Mouse (Mus musculus): ENCODE data around the gene Ncoa3. TPM values are rescaled to one million over a fixed set of nuclear protein-coding genes. Genes with fewer than 3 reads are reported as not detected.

Gene Ncoa3
- polyA plus RNA-seq, 1 experiment from 2014 or later: 17.4 TPM

DNA sequence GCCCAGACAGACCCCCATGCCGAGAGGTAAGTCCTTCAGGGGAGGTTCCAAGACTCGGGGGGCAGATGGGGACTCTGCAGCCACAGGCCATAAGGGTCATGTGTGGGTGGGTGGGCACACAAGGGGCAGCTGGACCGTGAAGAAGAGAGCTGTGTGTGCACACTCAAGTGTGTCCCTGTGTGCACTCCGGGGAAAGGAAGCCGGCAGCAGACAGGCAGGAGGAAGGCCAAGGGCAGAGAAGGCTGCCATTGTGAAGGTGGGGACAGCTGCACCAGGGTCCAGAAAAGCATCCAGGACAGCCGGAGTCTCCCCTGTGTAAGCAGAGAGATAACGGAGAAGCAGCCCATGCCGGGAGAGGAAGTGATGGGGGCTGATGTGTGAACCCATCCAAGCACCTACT is 118.3 kb downstream of the Ncoa3 start:
- 87% methylated on average over 8 of the region's 8 CpGs for WGBS
- Histone ChIP-seq H3K9me3 (ENCODE audit: control insufficient read depth, low read length) (no peaks in the 10 kb centered on the region), H3K9ac (ENCODE audit: low read length) (no peak overlapping the region), H3K27me3 (ENCODE audit: control insufficient read depth, insufficient read depth, low read length) (no peaks in the 10 kb centered on the region), H3K27ac (ENCODE audit: low read depth, low read length) (no peak overlapping the region), H3K4me2 (ENCODE audit: low read depth, low read length, severe bottlenecking) (no peak overlapping the region), H3K4me3 (ENCODE audit: low read depth, low read length) (no peak overlapping the region), H3K36me3 (ENCODE audit: control insufficient read depth, insufficient read depth, low read length) (no peaks in the 10 kb centered on the region; the same call in 1 of the 2 replicates), H3K4me1 (replicated peaks; ENCODE audit: control insufficient read depth, insufficient read depth, low read length) (0 out of 2 replicates have a peak, but pooled peaks cover 2% of the 10 kb centered on the region)
- no peak for DNase-seq (ENCODE audit: low spot score)
- ATAC-seq (replicated peaks; ENCODE audit: low FRiP score): no peak

GRCm38 (mm10) chr2:166111238-166111637 is 118.8 kb downstream of the Ncoa3 start:
- ATAC-seq (replicated peaks; ENCODE audit: low FRiP score): no peak
- H3K9ac ChIP-seq (ENCODE audit: low read length): no peak overlapping the region
- H3K4me2 ChIP-seq (ENCODE audit: low read depth, low read length, severe bottlenecking): no peak overlapping the region
- H3K27ac ChIP-seq (ENCODE audit: low read depth, low read length): no peak overlapping the region
- H3K9me3 ChIP-seq (ENCODE audit: control insufficient read depth, low read length): no peaks in the 10 kb centered on the region
- 82% methylated on average over 2 of the region's 2 CpGs for WGBS
- no peaks in the 10 kb centered on the region for H3K27me3 ChIP-seq (ENCODE audit: control insufficient read depth, insufficient read depth, low read length)
- no peak overlapping the region for H3K4me3 ChIP-seq (ENCODE audit: low read depth, low read length)
- DNase-seq (ENCODE audit: low spot score): no peak
- no peaks in the 10 kb centered on the region; the same call in 1 of the 2 replicates for H3K36me3 ChIP-seq (ENCODE audit: control insufficient read depth, insufficient read depth, low read length)
- H3K4me1 ChIP-seq (replicated peaks; ENCODE audit: control insufficient read depth, insufficient read depth, low read length): 0 out of 2 replicates have a peak, but pooled peaks cover 2% of the 10 kb centered on the region

DNA sequence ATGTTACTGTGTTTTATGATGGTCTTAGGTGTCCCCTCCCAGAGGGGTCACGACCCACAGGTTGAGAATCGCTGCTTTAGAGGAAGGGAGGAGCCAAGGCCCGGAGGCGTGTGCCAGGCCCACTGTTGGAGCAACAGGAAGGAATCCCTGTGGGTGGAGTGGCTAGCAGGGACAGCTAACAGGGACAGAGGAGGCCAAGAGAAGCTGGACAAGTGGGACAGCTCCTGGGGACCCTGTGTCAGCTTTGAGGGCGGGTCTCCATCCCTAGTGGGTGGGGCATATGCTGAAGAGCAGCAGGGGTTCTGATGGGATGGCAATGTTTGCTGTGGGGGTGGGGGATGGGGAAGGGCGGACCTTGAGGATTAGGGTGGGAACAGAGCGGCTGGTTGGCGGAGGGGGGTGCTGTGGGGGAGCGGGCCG is 119.4 kb downstream of the Ncoa3 start:
- Histone ChIP-seq H3K4me3 (ENCODE audit: low read depth, low read length) (no peak overlapping the region), H3K4me2 (ENCODE audit: low read depth, low read length, severe bottlenecking) (no peak overlapping the region), H3K4me1 (replicated peaks; ENCODE audit: control insufficient read depth, insufficient read depth, low read length) (0 out of 2 replicates have a peak, but pooled peaks cover 2% of the 10 kb centered on the region), H3K36me3 (ENCODE audit: control insufficient read depth, insufficient read depth, low read length) (no peaks in the 10 kb centered on the region; the same call in 1 of the 2 replicates), H3K27ac (ENCODE audit: low read depth, low read length) (no peak overlapping the region), H3K9me3 (ENCODE audit: control insufficient read depth, low read length) (no peaks in the 10 kb centered on the region), H3K27me3 (ENCODE audit: control insufficient read depth, insufficient read depth, low read length) (no peaks in the 10 kb centered on the region), H3K9ac (ENCODE audit: low read length) (no peak overlapping the region)
- WGBS: 46% methylated on average over 10 of the region's 10 CpGs
- peak; percentile 61 for DNase-seq (ENCODE audit: low spot score)
- ATAC-seq (replicated peaks; ENCODE audit: low FRiP score): no peak

DNA sequence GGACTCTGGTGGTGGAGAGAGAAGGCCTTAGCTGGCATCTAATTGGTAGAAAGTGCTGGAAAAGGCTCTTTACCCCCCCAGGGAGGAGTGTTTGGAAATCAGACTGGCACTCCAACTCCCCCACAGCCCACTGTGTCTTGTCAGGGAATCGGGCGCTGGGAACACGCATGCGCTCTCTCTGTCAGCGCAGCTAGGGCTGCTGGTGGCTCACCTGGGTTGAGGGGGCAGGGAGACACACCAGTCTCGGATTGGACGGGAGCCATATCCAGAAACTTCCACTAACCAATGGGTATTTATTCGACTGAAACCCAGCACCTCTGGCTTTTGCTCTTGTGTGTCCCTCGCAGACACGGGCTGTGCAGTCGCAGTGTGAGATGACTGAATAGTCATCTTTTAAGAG is 120.5 kb downstream of the Ncoa3 start:
- no peak for ATAC-seq (replicated peaks; ENCODE audit: low FRiP score)
- Histone ChIP-seq H3K36me3 (ENCODE audit: control insufficient read depth, insufficient read depth, low read length) (no peaks in the 10 kb centered on the region; the same call in 1 of the 2 replicates), H3K4me2 (ENCODE audit: low read depth, low read length, severe bottlenecking) (no peak overlapping the region), H3K4me3 (ENCODE audit: low read depth, low read length) (no peak overlapping the region), H3K27ac (ENCODE audit: low read depth, low read length) (no peak overlapping the region), H3K27me3 (ENCODE audit: control insufficient read depth, insufficient read depth, low read length) (no peaks in the 10 kb centered on the region), H3K9ac (ENCODE audit: low read length) (no peak overlapping the region), H3K4me1 (replicated peaks; ENCODE audit: control insufficient read depth, insufficient read depth, low read length) (0 out of 2 replicates have a peak, but pooled peaks cover 2% of the 10 kb centered on the region), H3K9me3 (ENCODE audit: control insufficient read depth, low read length) (no peaks in the 10 kb centered on the region)
- WGBS: 92% methylated on average over 11 of the region's 11 CpGs
- no peak for DNase-seq (ENCODE audit: low spot score)

DNA sequence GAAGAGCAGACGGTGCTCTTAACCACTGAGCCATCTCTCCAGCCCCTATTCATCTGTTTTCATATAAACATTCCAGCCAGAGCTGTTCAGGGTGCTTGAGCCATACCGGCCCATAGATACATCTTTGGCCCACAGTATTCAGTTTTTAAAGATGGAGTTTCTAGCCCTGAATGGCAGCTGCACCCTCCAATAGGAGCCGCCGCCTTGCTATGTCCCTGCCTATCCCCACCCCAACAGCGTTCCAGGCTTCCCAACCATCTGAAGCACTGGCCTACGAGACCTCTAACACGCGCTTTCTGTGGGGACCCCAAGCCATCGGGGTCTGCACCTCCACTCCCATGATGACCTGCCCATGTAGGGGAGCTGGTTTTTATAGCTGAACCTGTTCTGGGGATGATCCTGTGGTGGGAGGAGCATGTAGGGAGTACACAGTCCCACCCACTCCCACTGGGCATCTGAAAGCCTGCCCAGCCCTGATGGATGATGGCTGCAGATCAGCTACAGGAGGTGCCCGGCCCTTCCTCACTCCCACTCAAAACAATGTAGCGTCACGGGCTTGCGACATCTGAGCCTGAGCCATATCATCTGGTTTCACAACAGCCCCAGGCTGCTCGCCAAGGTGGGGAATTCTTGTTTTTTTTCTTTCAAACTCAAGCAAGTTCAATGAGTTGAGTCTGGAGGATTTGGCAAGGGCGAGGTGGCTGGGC is 123.3 kb downstream of the Ncoa3 start:
- 90% methylated on average over 15 of the region's 15 CpGs for WGBS
- Histone ChIP-seq H3K9ac (ENCODE audit: low read length) (no peak overlapping the region), H3K36me3 (ENCODE audit: control insufficient read depth, insufficient read depth, low read length) (no peaks in the 10 kb centered on the region; the same call in 1 of the 2 replicates), H3K4me3 (ENCODE audit: low read depth, low read length) (no peak overlapping the region), H3K9me3 (ENCODE audit: control insufficient read depth, low read length) (no peaks in the 10 kb centered on the region), H3K4me1 (replicated peaks; ENCODE audit: control insufficient read depth, insufficient read depth, low read length) (0 out of 2 replicates have a peak, but pooled peaks cover 2% of the 10 kb centered on the region), H3K27ac (ENCODE audit: low read depth, low read length) (no peak overlapping the region), H3K4me2 (ENCODE audit: low read depth, low read length, severe bottlenecking) (no peak overlapping the region), H3K27me3 (ENCODE audit: control insufficient read depth, insufficient read depth, low read length) (no peaks in the 10 kb centered on the region)
- ATAC-seq (replicated peaks; ENCODE audit: low FRiP score) (no peak), DNase-seq (ENCODE audit: low spot score) (no peak)

- Histone ChIP-seq H3K9me3 (ENCODE audit: control insufficient read depth, low read length) (no peaks in the 10 kb centered on the region), H3K27me3 (ENCODE audit: control insufficient read depth, insufficient read depth, low read length) (no peaks in the 10 kb centered on the region), H3K36me3 (ENCODE audit: control insufficient read depth, insufficient read depth, low read length) (no peaks in the 10 kb centered on the region; the same call in 1 of the 2 replicates), H3K4me2 (ENCODE audit: low read depth, low read length, severe bottlenecking) (no peak overlapping the region), H3K4me1 (replicated peaks; ENCODE audit: control insufficient read depth, insufficient read depth, low read length) (0 out of 2 replicates have a peak, but pooled peaks cover 2% of the 10 kb centered on the region), H3K9ac (ENCODE audit: low read length) (no peak overlapping the region), H3K27ac (ENCODE audit: low read depth, low read length) (no peak overlapping the region), H3K4me3 (ENCODE audit: low read depth, low read length) (no peak overlapping the region)
- ATAC-seq (replicated peaks; ENCODE audit: low FRiP score) (no peak), DNase-seq (ENCODE audit: low spot score) (no peak)
- 91% methylated on average over 7 of the region's 7 CpGs for WGBS
Observed at GRCm38 (mm10) chr2:166116278-166116608, 123.8 kb downstream of the Ncoa3 start.

DNA sequence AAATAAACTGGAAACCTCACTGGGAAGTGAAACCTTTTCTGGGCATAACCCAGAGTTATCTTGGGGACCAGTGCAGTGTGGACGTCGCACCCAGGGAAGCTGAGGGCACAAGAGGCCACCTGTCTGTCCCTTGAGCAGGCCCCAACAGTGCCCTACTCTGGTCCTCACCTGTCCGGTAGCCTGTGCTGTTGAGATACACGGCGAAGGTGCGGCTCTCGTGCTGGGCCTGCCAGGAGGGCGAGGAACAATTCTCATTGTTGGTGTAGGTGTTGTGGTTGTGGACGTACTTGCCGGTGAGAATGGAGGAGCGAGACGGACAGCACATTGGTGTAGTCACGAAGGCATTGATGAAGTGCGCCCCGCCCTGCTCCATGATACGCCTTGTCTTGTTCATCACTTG is 124.3 kb downstream of the Ncoa3 start:
- Histone ChIP-seq H3K27me3 (ENCODE audit: control insufficient read depth, insufficient read depth, low read length) (no peaks in the 10 kb centered on the region), H3K9ac (ENCODE audit: low read length) (no peak overlapping the region), H3K4me2 (ENCODE audit: low read depth, low read length, severe bottlenecking) (no peak overlapping the region), H3K36me3 (ENCODE audit: control insufficient read depth, insufficient read depth, low read length) (no peaks in the 10 kb centered on the region; the same call in 1 of the 2 replicates), H3K4me1 (replicated peaks; ENCODE audit: control insufficient read depth, insufficient read depth, low read length) (0 out of 2 replicates have a peak, but pooled peaks cover 2% of the 10 kb centered on the region), H3K9me3 (ENCODE audit: control insufficient read depth, low read length) (no peaks in the 10 kb centered on the region), H3K4me3 (ENCODE audit: low read depth, low read length) (no peak overlapping the region), H3K27ac (ENCODE audit: low read depth, low read length) (no peak overlapping the region)
- ATAC-seq (replicated peaks; ENCODE audit: low FRiP score): no peak
- no peak for DNase-seq (ENCODE audit: low spot score)
- WGBS: 95% methylated on average over 16 of the region's 16 CpGs

DNA sequence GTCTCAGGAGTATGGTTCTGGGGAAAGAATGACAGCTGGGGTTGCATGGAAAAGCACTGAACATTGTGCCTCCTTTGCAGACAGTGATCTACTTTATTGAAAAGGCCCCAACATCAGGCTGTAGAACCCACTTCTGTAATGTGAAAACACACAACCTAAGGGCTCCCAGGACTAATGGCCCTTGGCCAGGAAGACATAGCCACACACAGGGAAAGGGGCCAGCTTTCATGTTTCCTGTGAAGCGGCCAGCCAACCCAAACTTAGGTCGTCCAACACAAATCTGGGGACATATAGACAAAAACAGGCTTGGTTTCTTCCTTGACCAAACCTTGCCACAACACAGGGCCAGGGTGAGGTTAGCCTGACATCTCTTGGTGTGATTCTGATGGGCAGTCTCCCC is 127.6 kb downstream of the Ncoa3 start:
- ATAC-seq (replicated peaks; ENCODE audit: low FRiP score): no peak

More for the DNA sequence above, 127.6 kb downstream of the Ncoa3 start:
- H3K4me1 ChIP-seq (replicated peaks; ENCODE audit: control insufficient read depth, insufficient read depth, low read length): no peaks in the 10 kb centered on the region
- H3K4me3 ChIP-seq (ENCODE audit: low read depth, low read length): no peak overlapping the region
- H3K4me2 ChIP-seq (ENCODE audit: low read depth, low read length, severe bottlenecking): no peak overlapping the region
- H3K27ac ChIP-seq (ENCODE audit: low read depth, low read length): no peak overlapping the region
- H3K27me3 ChIP-seq (ENCODE audit: control insufficient read depth, insufficient read depth, low read length): no peaks in the 10 kb centered on the region
- no peak for DNase-seq (ENCODE audit: low spot score)
- WGBS: 92% methylated on average over 2 of the region's 2 CpGs
- no peaks in the 10 kb centered on the region for H3K9me3 ChIP-seq (ENCODE audit: control insufficient read depth, low read length)
- no peaks in the 10 kb centered on the region; the same call in 1 of the 2 replicates for H3K36me3 ChIP-seq (ENCODE audit: control insufficient read depth, insufficient read depth, low read length)
- no peak overlapping the region for H3K9ac ChIP-seq (ENCODE audit: low read length)
